Mouse (Mus musculus): ENCODE results near the gene Cck. TPM values are rescaled to one million over a fixed set of nuclear protein-coding genes. Genes with fewer than 3 reads are reported as not detected.

Cck gene
- polyA plus RNA-seq, 1 experiment from 2014 or later, result 0.64 TPM

DNA sequence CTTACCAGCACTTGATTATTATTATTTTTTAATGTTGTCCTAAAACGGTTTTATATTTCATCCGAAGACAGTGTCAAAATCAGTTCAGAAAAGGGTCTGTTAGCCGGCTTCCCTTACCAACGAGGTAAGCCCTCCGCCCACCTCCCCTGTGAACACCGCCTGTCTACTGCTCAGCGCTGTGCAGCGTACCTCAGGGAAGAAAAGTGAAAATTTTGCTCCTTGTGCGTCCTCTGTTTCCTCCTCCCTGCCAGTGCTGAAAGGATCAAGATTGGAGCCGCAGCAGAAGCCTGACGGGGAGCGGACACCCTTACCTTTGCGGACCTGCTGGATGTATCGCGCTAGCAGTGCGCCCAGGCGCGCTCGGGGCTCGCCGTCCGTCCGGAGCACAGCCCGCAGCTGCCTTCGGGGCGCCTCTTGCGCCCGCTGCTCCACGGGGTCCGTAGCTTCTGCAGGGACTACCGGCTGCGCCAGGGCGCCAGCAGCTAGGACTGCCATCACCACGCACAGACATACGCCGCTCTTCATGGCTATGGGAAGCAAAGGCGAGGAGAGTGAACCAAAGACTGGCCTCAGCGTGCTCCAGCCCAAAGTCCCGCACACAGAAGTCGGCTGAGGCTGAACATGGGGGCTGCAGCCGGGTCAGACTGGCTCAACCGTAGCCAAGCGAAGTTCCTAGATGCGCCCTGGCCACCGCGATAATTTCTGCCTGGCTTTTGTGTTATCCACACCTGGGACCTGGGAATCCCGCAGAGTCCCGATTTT is 1.3 kb downstream of the Cck start:
- Histone ChIP-seq H3K9me3 (no peaks in the 10 kb centered on the region), H3K36me3 (no peaks in the 10 kb centered on the region), H3K27ac (no peak overlapping the region), H3K9ac (replicated peaks) (0 out of 2 replicates have a peak overlapping the region, but pooled peaks have one; percentile 38), H3K4me2 (peak overlapping the region; percentile 59), H3K27me3 (peaks cover 62% of the 10 kb centered on the region), H3K4me1 (replicated peaks) (peaks cover 21% of the 10 kb centered on the region), H3K4me3 (replicated peaks) (peak overlapping the region; percentile 36)
- 3% methylated on average over 48 of the region's 48 CpGs for WGBS
- ATAC-seq (ENCODE audit: insufficient number of reproducible peaks, insufficient read depth, low FRiP score, low TSS enrichment, low read depth), result no peak

DNA sequence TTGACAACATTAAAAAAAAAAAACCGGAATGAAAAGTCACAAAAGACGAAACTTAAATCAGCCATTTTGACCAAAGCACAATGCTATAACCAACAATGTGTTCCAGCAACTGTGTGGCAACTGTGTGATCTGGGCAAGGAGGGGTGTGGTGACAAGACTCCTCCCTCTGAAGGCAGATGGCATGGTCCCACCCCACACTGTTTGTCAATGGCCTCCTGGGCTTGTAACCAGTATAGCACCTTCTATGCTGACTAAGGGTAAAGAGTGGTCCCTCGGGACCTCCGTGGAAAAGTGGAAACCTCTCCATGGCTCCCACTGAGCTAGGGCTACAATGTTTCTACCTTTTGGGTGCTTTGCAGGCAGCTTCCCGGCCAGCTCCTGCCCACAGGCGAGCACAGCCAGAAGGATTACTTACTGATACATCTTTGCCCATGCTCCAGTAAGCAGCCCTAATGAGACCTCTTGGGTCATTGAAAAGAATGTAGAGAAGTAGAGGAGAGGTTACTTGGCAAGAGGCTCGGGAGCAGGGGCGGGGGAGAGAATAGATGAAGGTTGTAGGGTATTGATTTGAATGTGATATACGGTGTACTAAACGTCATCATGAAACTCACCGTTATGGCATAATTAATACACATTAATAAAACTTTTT is 3.8 kb downstream of the Cck start:
- Histone ChIP-seq H3K4me1 (replicated peaks) (peaks cover 21% of the 10 kb centered on the region), H3K27ac (no peak overlapping the region), H3K9me3 (no peaks in the 10 kb centered on the region), H3K4me3 (replicated peaks) (no peak overlapping the region), H3K9ac (replicated peaks) (no peak overlapping the region), H3K4me2 (no peak overlapping the region), H3K27me3 (peaks cover 51% of the 10 kb centered on the region), H3K36me3 (no peaks in the 10 kb centered on the region)
- 74% methylated on average over 11 of the region's 11 CpGs for WGBS
- ATAC-seq (ENCODE audit: insufficient number of reproducible peaks, insufficient read depth, low FRiP score, low TSS enrichment, low read depth), result no peak

DNA sequence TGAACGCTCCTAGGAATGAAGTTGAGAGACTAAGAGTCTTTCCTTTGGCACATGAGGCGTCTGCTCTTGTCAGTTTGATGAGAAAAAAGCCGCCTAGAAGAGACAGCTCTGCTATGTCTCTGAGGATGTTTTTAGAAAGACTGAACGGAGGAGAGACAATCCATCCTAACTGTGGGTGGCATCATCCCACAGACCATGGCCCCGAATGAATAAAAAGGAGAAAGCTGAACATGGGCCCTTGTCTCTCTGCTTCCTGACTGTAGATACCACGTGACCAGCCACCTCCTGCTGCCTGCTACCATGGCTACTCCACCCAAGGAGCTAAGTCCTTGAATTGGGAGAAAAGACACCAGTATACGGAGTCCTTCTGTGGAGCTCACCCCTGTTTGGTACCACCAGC is 8.3 kb downstream of the Cck start:
- Histone ChIP-seq H3K27me3 (peaks cover 6% of the 10 kb centered on the region), H3K36me3 (no peaks in the 10 kb centered on the region), H3K4me2 (no peak overlapping the region), H3K4me3 (replicated peaks) (no peak overlapping the region), H3K4me1 (replicated peaks) (0 out of 2 replicates have a peak, but pooled peaks cover 3% of the 10 kb centered on the region), H3K27ac (no peak overlapping the region), H3K9me3 (no peaks in the 10 kb centered on the region), H3K9ac (replicated peaks) (no peak overlapping the region)
- WGBS, result 82% methylated on average over 7 of the region's 7 CpGs
- no peak for ATAC-seq (ENCODE audit: insufficient number of reproducible peaks, insufficient read depth, low FRiP score, low TSS enrichment, low read depth)

DNA sequence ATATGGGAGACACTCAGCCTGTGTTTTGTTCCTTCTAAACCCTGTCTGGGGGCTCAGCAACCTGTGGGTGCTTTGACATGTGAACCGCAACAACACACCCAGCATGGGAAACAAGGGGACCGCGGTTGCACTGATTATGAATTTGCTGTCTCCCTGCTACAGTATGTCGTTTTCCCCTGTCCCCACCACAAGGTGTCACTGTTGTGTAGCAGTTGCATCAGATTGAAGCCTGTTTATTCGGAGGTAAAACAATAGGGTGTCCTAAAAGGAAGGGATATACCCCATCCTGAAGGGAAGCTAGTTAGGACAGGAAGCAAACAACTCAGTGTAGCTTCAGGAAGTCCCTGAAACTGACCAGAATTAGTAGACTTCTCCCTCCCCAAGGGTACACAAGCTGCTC is 16.0 kb downstream of the Cck start:
- no peak overlapping the region for H3K9ac ChIP-seq (replicated peaks)
- ATAC-seq (ENCODE audit: insufficient number of reproducible peaks, insufficient read depth, low FRiP score, low TSS enrichment, low read depth), result no peak
- H3K4me2 ChIP-seq, result no peak overlapping the region
- no peaks in the 10 kb centered on the region for H3K9me3 ChIP-seq
- H3K27me3 ChIP-seq, result no peaks in the 10 kb centered on the region
- no peaks in the 10 kb centered on the region for H3K36me3 ChIP-seq
- 29% methylated on average over 5 of the region's 5 CpGs for WGBS
- H3K4me1 ChIP-seq (replicated peaks), result 0 out of 2 replicates have a peak, but pooled peaks cover 9% of the 10 kb centered on the region
- H3K27ac ChIP-seq, result no peak overlapping the region
- H3K4me3 ChIP-seq (replicated peaks), result no peak overlapping the region

DNA sequence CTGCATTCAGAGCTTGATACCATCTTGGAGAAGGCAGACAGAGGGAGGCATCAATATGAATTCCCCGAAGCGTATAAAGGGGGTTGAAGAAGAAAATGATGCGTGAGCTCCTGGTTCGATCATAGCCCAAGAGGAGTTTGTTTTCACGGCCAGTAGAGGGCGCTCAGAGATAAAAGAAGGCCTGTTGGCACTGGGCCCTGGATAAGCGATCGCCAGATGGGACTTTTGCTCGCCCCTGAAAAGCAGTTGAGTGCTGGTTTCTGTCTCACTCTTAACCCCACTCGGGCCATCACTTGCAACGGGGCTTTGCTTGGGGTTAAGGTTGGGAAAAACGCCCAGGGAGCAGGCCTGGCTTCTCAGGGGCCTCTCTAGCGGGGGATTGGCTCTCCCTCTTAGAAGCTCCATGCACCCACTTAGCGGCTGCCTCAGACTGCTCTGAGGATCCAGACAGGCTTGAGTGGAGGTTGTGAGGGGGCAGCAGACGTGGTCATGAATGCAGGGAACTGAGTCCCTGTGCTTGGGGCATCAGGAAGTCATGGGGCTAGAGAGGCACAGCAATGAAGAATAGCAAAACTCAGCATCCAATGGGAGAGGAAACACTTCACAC is 18.1 kb downstream of the Cck start:
- Histone ChIP-seq H3K9me3 (no peaks in the 10 kb centered on the region), H3K4me1 (replicated peaks) (0 out of 2 replicates have a peak, but pooled peaks cover 6% of the 10 kb centered on the region), H3K4me2 (peak overlapping the region; percentile 39), H3K27me3 (no peaks in the 10 kb centered on the region), H3K9ac (replicated peaks) (no peak overlapping the region), H3K4me3 (replicated peaks) (no peak overlapping the region), H3K36me3 (peaks cover 6% of the 10 kb centered on the region; the same call in 1 of the 2 replicates), H3K27ac (no peak overlapping the region)
- no peak for ATAC-seq (ENCODE audit: insufficient number of reproducible peaks, insufficient read depth, low FRiP score, low TSS enrichment, low read depth)
- WGBS, result 17% methylated on average over 15 of the region's 15 CpGs

DNA sequence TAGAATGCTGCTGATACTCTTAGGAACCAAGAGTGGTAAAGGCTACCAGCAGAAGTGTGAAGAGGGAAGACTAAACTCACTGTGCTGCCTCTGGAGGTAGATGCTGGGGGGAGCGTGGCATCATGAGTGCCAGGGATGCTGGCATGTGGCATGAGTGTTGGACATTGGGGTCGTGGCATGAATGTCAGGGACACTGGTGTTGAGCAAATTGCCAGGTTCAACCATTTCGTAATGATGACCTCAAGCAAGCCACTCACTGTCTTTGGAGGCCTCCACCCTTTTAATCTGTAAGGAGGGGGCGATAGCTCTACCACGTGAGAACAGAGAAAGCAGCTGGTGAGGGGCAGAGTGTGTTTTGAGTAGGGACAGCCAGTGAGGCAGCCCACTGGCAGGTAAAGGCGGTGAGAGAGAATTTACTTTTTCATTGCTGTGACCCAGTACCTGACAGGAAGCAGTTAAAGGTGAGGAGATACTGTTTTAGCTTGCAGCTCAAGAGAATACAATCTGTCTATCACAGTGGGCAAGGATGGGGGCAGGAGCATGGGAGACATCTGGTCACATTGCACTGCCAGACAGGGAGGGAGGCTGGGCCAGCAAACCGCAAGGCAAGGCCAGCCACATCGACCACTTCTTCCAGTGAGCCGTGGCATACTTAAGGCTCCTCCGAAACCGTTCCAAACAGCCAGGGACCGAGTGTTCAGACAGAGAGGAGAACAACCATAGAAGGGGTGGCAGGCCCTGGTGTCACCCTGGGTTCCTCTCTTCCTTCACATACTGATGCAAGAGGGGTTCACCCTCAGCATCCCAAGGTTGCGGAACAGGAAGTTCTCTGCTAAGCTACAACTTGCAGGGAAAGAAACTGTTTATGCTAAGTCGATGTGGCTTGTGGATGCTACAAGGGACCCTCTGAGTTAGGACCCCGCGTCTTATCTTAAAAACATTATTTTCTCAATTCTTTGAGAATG is 19.7 kb downstream of the Cck start:
- Histone ChIP-seq H3K4me2 (no peak overlapping the region), H3K4me1 (replicated peaks) (0 out of 2 replicates have a peak, but pooled peaks cover 6% of the 10 kb centered on the region), H3K36me3 (peaks cover 11% of the 10 kb centered on the region; the same call in 1 of the 2 replicates), H3K9me3 (no peaks in the 10 kb centered on the region), H3K4me3 (replicated peaks) (no peak overlapping the region), H3K27ac (no peak overlapping the region), H3K9ac (replicated peaks) (no peak overlapping the region), H3K27me3 (no peaks in the 10 kb centered on the region)
- 76% methylated on average over 16 of the region's 16 CpGs for WGBS
- no peak for ATAC-seq (ENCODE audit: insufficient number of reproducible peaks, insufficient read depth, low FRiP score, low TSS enrichment, low read depth)

DNA sequence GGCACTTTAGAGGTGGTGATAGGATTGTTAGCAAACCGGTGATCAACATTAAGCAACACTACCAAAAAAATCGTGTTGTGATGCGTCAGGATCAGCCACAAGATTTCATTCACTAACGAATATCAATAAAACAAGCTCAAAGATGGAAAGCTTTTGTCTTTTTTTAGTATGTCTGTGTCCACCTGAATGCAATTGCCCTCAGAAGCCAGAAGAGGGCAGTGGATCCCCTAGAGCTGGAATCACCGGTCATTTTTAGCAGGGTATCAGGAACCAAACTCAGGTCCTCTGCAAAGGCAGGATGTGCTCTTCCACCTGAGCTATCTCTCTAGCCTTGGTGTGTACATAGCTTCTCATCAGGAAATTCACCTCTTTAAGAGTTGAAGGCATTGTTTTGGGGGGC is 20.7 kb downstream of the Cck start:
- WGBS, result 82% methylated on average over 5 of the region's 5 CpGs
- no peak overlapping the region for H3K4me3 ChIP-seq (replicated peaks)
- H3K27ac ChIP-seq, result no peak overlapping the region
- 0 out of 2 replicates have a peak, but pooled peaks cover 6% of the 10 kb centered on the region for H3K4me1 ChIP-seq (replicated peaks)
- ATAC-seq (ENCODE audit: insufficient number of reproducible peaks, insufficient read depth, low FRiP score, low TSS enrichment, low read depth), result no peak
- peaks cover 11% of the 10 kb centered on the region; the same call in 1 of the 2 replicates for H3K36me3 ChIP-seq
- no peaks in the 10 kb centered on the region for H3K9me3 ChIP-seq
- H3K9ac ChIP-seq (replicated peaks), result no peak overlapping the region
- no peak overlapping the region for H3K4me2 ChIP-seq
- no peaks in the 10 kb centered on the region for H3K27me3 ChIP-seq

DNA sequence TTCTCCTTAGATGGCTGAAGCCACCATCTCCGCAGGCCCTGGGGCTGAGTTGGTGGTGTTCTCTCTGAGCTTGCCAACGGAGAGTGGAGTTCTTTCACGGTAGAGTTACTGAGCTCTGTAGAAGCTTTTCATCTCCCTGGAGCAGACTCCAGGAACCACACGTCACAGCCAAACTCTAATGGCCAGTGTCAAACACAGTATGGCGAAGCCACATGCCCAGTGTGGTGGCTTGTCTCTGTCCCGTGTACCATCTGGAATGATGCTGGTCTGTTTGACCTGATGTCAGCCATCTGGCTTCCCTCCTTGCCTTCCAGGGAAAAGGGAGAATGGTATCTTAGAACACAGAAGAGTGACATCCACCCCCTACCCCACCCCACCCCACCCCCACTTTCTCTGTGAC is 25.8 kb downstream of the Cck start:
- Histone ChIP-seq H3K27ac (no peak overlapping the region), H3K27me3 (no peaks in the 10 kb centered on the region), H3K9me3 (no peaks in the 10 kb centered on the region), H3K4me1 (replicated peaks) (no peaks in the 10 kb centered on the region), H3K9ac (replicated peaks) (no peak overlapping the region), H3K4me2 (no peak overlapping the region), H3K36me3 (peaks cover 15% of the 10 kb centered on the region), H3K4me3 (replicated peaks) (no peak overlapping the region)
- WGBS, result 77% methylated on average over 6 of the region's 6 CpGs
- ATAC-seq (ENCODE audit: insufficient number of reproducible peaks, insufficient read depth, low FRiP score, low TSS enrichment, low read depth), result no peak

DNA sequence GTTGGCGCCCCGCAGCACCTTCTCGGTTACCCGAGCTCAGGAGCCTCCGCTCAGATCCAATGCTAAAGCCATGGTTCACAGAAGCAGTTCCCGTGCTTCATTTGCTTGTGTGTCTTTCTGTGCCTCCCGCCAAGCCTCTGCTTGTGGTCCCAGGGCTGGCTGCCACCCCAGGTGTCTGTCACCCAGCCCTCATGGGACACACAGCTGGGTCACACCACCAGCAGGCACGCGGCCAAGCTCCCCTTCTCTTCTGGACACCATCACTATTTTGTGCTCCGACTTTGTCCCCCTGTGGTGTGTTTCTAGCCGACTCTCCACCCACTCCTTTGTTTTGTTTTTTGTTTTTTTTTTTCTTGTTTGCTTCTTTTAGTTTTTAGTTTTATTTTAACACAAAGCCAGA is 28.0 kb downstream of the Cck start:
- H3K4me3 ChIP-seq (replicated peaks), result no peak overlapping the region
- 85% methylated on average over 11 of the region's 11 CpGs for WGBS
- H3K27me3 ChIP-seq, result no peaks in the 10 kb centered on the region
- no peak overlapping the region for H3K4me2 ChIP-seq
- no peak for ATAC-seq (ENCODE audit: insufficient number of reproducible peaks, insufficient read depth, low FRiP score, low TSS enrichment, low read depth)
- H3K9ac ChIP-seq (replicated peaks), result no peak overlapping the region
- H3K36me3 ChIP-seq, result peaks cover 18% of the 10 kb centered on the region
- no peak overlapping the region for H3K27ac ChIP-seq
- H3K4me1 ChIP-seq (replicated peaks), result no peaks in the 10 kb centered on the region
- H3K9me3 ChIP-seq, result no peaks in the 10 kb centered on the region

DNA sequence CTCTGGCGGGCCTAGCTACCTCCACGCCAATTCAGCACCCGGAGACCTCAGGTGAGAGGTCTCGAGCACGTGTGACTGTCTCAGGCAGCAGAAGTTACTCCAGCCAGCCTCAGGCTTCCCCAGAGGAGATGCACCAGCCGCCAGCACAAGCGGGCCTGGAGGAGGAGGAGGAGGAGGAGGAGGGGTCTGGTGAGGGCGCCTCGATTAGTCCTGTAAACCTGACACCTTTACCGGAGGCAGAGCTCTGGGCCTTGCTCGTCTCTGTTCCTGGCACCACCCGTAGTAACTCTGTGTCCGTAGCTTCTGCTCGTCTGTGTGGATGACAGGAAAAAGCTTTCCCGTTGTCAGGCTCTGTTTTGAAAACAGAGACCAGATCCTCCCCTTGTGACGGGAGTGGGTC is 35.0 kb downstream of the Cck start:
- ATAC-seq (ENCODE audit: insufficient number of reproducible peaks, insufficient read depth, low FRiP score, low TSS enrichment, low read depth), result no peak
- 37% methylated on average over 16 of the region's 16 CpGs for WGBS
- Histone ChIP-seq H3K9me3 (no peaks in the 10 kb centered on the region), H3K9ac (replicated peaks) (no peak overlapping the region), H3K4me3 (replicated peaks) (no peak overlapping the region), H3K4me1 (replicated peaks) (0 out of 2 replicates have a peak, but pooled peaks cover 5% of the 10 kb centered on the region), H3K27me3 (no peaks in the 10 kb centered on the region), H3K36me3 (peaks cover 53% of the 10 kb centered on the region), H3K4me2 (no peak overlapping the region), H3K27ac (no peak overlapping the region)

Measured in limb, embryonic 12.5 days (tissue).